Mouse (Mus musculus) midbrain, embryonic 15.5 days (tissue): ENCODE measurements around the gene Plch1. TPM values are rescaled to one million over a fixed set of nuclear protein-coding genes. Genes with fewer than 3 reads are reported as not detected.

Experiments
- ATAC-seq: fragments of 200-750 bp; cut with Nextera tagmentation; replicated peaks from 2 replicates; pipeline ENCODE4 v1.8.0; 2017; ENCODE audit warnings: moderate TSS enrichment
- H3K27ac ChIP-seq: fragments of 300-500 bp; sonication (generic); 2 replicates; pipeline ENCODE4 v1.5.1; 2015; ENCODE audit warnings: mild to moderate bottlenecking, inconsistent platforms
- H3K27me3 ChIP-seq: fragments of 300-500 bp; sonication (generic); replicated peaks from 2 replicates; pipeline ENCODE4 v1.6.1; 2015; ENCODE audit warnings: inconsistent platforms
- H3K36me3 ChIP-seq: fragments of 300-500 bp; sonication (generic); replicated peaks from 2 replicates; pipeline ENCODE4 v1.6.1; 2015; ENCODE audit warnings: inconsistent platforms
- H3K4me1 ChIP-seq: fragments of 300-500 bp; sonication (generic); 2 replicates; pipeline ENCODE4 v1.6.1; 2015; ENCODE audit warnings: inconsistent platforms
- H3K4me2 ChIP-seq: fragments of 300-500 bp; sonication (generic); 2 replicates; pipeline ENCODE4 v1.6.1; 2015; ENCODE audit warnings: inconsistent platforms, mild to moderate bottlenecking, moderate library complexity
- H3K4me3 ChIP-seq: fragments of 300-500 bp; sonication (generic); 2 replicates; pipeline ENCODE4 v1.5.1; 2015; ENCODE audit warnings: mild to moderate bottlenecking, inconsistent platforms
- H3K9ac ChIP-seq: fragments of 300-500 bp; sonication (generic); 2 replicates; pipeline ENCODE4 v1.6.1; 2015; ENCODE audit warnings: mild to moderate bottlenecking, inconsistent platforms
- H3K9me3 ChIP-seq: fragments of 300-500 bp; sonication (generic); 2 replicates; pipeline ENCODE4 v1.6.1; 2016; ENCODE audit warnings: inconsistent platforms
- whole genome bisulfite sequencing: fragments of 180-500 bp; shearing (Covaris S2); methylation state at CpG from one replicate; pipeline ENCODE4 v1.1.7; 2015; ENCODE audit warnings: mixed read lengths; 5-methylcytosine and 5-hydroxymethylcytosine counted together
- polyA plus RNA-seq: library from polyadenylated mRNA; unstranded; fragments of >200 nt; fragmentation: Nextera tagmentation; extraction: Ambion mirVana; gene quantifications from 2 replicates; pipeline ENCODE4 v1.2.1, GENCODE M21; 2015

The Plch1 gene
- polyA plus RNA-seq, 1 experiment from 2014 or later = 11.0 TPM

GRCm38 (mm10) chr3:63896303-63896702, 3.0 kb downstream of the Plch1 start:
- Histone ChIP-seq H3K4me1 (peaks cover 28% of the 10 kb centered on the region), H3K4me3 (no peak overlapping the region), H3K27ac (no peak overlapping the region), H3K4me2 (peak overlapping the region; percentile 90; the same call in 1 of the 2 replicates), H3K27me3 (no peaks in the 10 kb centered on the region), H3K9me3 (no peaks in the 10 kb centered on the region), H3K9ac (no peak overlapping the region), H3K36me3 (no peaks in the 10 kb centered on the region)
- WGBS = 37% methylated on average over 4 of the region's 4 CpGs
- ATAC-seq = no peak

GRCm38 (mm10) chr3:63895786-63896185, 3.5 kb downstream of the Plch1 start:
- no peak for ATAC-seq

GRCm38 (mm10) chr3:63893677-63894076, 5.6 kb downstream of the Plch1 start:
- Histone ChIP-seq H3K9ac (no peak overlapping the region), H3K27ac (no peak overlapping the region), H3K36me3 (no peaks in the 10 kb centered on the region), H3K4me2 (no peak overlapping the region), H3K4me3 (no peak overlapping the region), H3K9me3 (no peaks in the 10 kb centered on the region), H3K4me1 (peaks cover 16% of the 10 kb centered on the region), H3K27me3 (no peaks in the 10 kb centered on the region)
- ATAC-seq = no peak
- 62% methylated on average over 7 of the region's 7 CpGs for WGBS

More at GRCm38 (mm10) chr3:63895786-63896185, 3.5 kb downstream of the Plch1 start:
- no peaks in the 10 kb centered on the region for H3K9me3 ChIP-seq
- no peak overlapping the region for H3K9ac ChIP-seq
- peaks cover 28% of the 10 kb centered on the region for H3K4me1 ChIP-seq
- H3K27me3 ChIP-seq = no peaks in the 10 kb centered on the region
- H3K36me3 ChIP-seq = no peaks in the 10 kb centered on the region
- WGBS = 9% methylated on average over 2 of the region's 2 CpGs
- H3K27ac ChIP-seq = no peak overlapping the region
- H3K4me2 ChIP-seq = no peak overlapping the region
- no peak overlapping the region for H3K4me3 ChIP-seq

GRCm38 (mm10) chr3:63892154-63892553, 7.1 kb downstream of the Plch1 start:
- no peak overlapping the region for H3K4me3 ChIP-seq
- no peak overlapping the region for H3K9ac ChIP-seq

GRCm38 (mm10) chr3:63881065-63881464, 18.2 kb downstream of the Plch1 start:
- H3K9me3 ChIP-seq = no peaks in the 10 kb centered on the region
- no peaks in the 10 kb centered on the region for H3K27me3 ChIP-seq
- H3K4me3 ChIP-seq = no peak overlapping the region
- no peak for ATAC-seq
- 78% methylated on average over 2 of the region's 2 CpGs for WGBS
- H3K4me1 ChIP-seq = peaks cover 11% of the 10 kb centered on the region
- H3K36me3 ChIP-seq = peaks cover 6% of the 10 kb centered on the region; the same call in 1 of the 2 replicates
- H3K4me2 ChIP-seq = no peak overlapping the region
- no peak overlapping the region for H3K9ac ChIP-seq
- H3K27ac ChIP-seq = no peak overlapping the region

More at GRCm38 (mm10) chr3:63892154-63892553, 7.1 kb downstream of the Plch1 start:
- Histone ChIP-seq H3K27ac (no peak overlapping the region), H3K27me3 (no peaks in the 10 kb centered on the region), H3K4me1 (peaks cover 8% of the 10 kb centered on the region), H3K9me3 (no peaks in the 10 kb centered on the region), H3K36me3 (no peaks in the 10 kb centered on the region), H3K4me2 (no peak overlapping the region)
- WGBS = 41% methylated on average over 3 of the region's 3 CpGs
- no peak for ATAC-seq

GRCm38 (mm10) chr3:63878995-63879666, 20.1 kb downstream of the Plch1 start:
- Histone ChIP-seq H3K27ac (peak overlapping the region; percentile 51), H3K9ac (no peak overlapping the region), H3K4me1 (peaks cover 11% of the 10 kb centered on the region), H3K4me2 (no peak overlapping the region), H3K27me3 (no peaks in the 10 kb centered on the region), H3K36me3 (no peaks in the 10 kb centered on the region), H3K9me3 (no peaks in the 10 kb centered on the region), H3K4me3 (no peak overlapping the region)
- 10% methylated on average over 4 of the region's 4 CpGs for WGBS
- ATAC-seq = peak; percentile 91

GRCm38 (mm10) chr3:63872818-63873217, 26.5 kb downstream of the Plch1 start:
- Histone ChIP-seq H3K36me3 (no peaks in the 10 kb centered on the region), H3K4me1 (no peaks in the 10 kb centered on the region), H3K4me3 (no peak overlapping the region), H3K27ac (no peak overlapping the region), H3K4me2 (no peak overlapping the region), H3K27me3 (no peaks in the 10 kb centered on the region), H3K9me3 (no peaks in the 10 kb centered on the region), H3K9ac (no peak overlapping the region)
- WGBS = 13% methylated on average over 1 of the region's 1 CpGs
- no peak for ATAC-seq

- Histone ChIP-seq H3K36me3 (no peaks in the 10 kb centered on the region), H3K9ac (no peak overlapping the region), H3K9me3 (no peaks in the 10 kb centered on the region), H3K4me1 (no peaks in the 10 kb centered on the region), H3K27me3 (no peaks in the 10 kb centered on the region), H3K4me2 (no peak overlapping the region), H3K4me3 (no peak overlapping the region), H3K27ac (no peak overlapping the region)
- ATAC-seq = no peak; the same call in 1 of the 2 replicates
- 7% methylated on average over 2 of the region's 2 CpGs for WGBS
Measured at GRCm38 (mm10) chr3:63871249-63871648, 28.0 kb downstream of the Plch1 start.

- H3K9me3 ChIP-seq = no peaks in the 10 kb centered on the region
- H3K27ac ChIP-seq = no peak overlapping the region
- ATAC-seq = 0 out of 2 replicates have a peak, but pooled peaks have one; percentile 10
- H3K36me3 ChIP-seq = no peaks in the 10 kb centered on the region
- H3K4me3 ChIP-seq = no peak overlapping the region
- 65% methylated on average over 1 of the region's 1 CpGs for WGBS
- H3K27me3 ChIP-seq = no peaks in the 10 kb centered on the region
- H3K4me2 ChIP-seq = no peak overlapping the region
- H3K9ac ChIP-seq = no peak overlapping the region
- peaks cover 7% of the 10 kb centered on the region for H3K4me1 ChIP-seq
Measured at GRCm38 (mm10) chr3:63868285-63868684, 31.0 kb downstream of the Plch1 start.

- WGBS = 32% methylated on average over 2 of the region's 2 CpGs
- no peak overlapping the region for H3K27ac ChIP-seq
Measured at GRCm38 (mm10) chr3:63865069-63865468, 34.2 kb downstream of the Plch1 start.

GRCm38 (mm10) chr3:63862716-63863115, 36.6 kb downstream of the Plch1 start:
- Histone ChIP-seq H3K9me3 (no peaks in the 10 kb centered on the region), H3K4me1 (peaks cover 7% of the 10 kb centered on the region), H3K27me3 (no peaks in the 10 kb centered on the region), H3K27ac (no peak overlapping the region), H3K4me3 (no peak overlapping the region), H3K4me2 (no peak overlapping the region), H3K36me3 (no peaks in the 10 kb centered on the region), H3K9ac (no peak overlapping the region)
- 72% methylated on average over 10 of the region's 10 CpGs for WGBS
- ATAC-seq = no peak

More at GRCm38 (mm10) chr3:63865069-63865468, 34.2 kb downstream of the Plch1 start:
- H3K9ac ChIP-seq = no peak overlapping the region
- H3K27me3 ChIP-seq = no peaks in the 10 kb centered on the region
- H3K4me2 ChIP-seq = no peak overlapping the region
- peaks cover 7% of the 10 kb centered on the region for H3K4me1 ChIP-seq
- H3K4me3 ChIP-seq = no peak overlapping the region
- no peak for ATAC-seq
- H3K9me3 ChIP-seq = no peaks in the 10 kb centered on the region
- H3K36me3 ChIP-seq = no peaks in the 10 kb centered on the region

- H3K27me3 ChIP-seq = no peaks in the 10 kb centered on the region
- H3K9ac ChIP-seq = no peak overlapping the region
- H3K27ac ChIP-seq = no peak overlapping the region
- peaks cover 14% of the 10 kb centered on the region for H3K4me1 ChIP-seq
- no peak overlapping the region for H3K4me2 ChIP-seq
- no peak overlapping the region for H3K4me3 ChIP-seq
- WGBS = 89% methylated on average over 5 of the region's 5 CpGs
- H3K36me3 ChIP-seq = no peaks in the 10 kb centered on the region
- no peak for ATAC-seq
- H3K9me3 ChIP-seq = no peaks in the 10 kb centered on the region
Measured at GRCm38 (mm10) chr3:63852828-63853227, 46.4 kb downstream of the Plch1 start.

- Histone ChIP-seq H3K9ac (peak overlapping the region; percentile 27; the same call in 1 of the 2 replicates), H3K9me3 (no peaks in the 10 kb centered on the region), H3K36me3 (no peaks in the 10 kb centered on the region), H3K4me3 (peak overlapping the region; percentile 33), H3K27me3 (no peaks in the 10 kb centered on the region), H3K4me2 (peak overlapping the region; percentile 42), H3K4me1 (peaks cover 14% of the 10 kb centered on the region), H3K27ac (peak overlapping the region; percentile 66)
- WGBS = 20% methylated on average over 12 of the region's 12 CpGs
- ATAC-seq = peak; percentile 94
Measured at GRCm38 (mm10) chr3:63851125-63851698, 48.1 kb downstream of the Plch1 start.
